Mouse (Mus musculus): ENCODE measurements at regions not wholly inside any gene's neighbourhood (a gene's known extent, or its start where the extent isn't known, plus 50 kb on each side); places are given as distances from the start of the nearest gene placed in this dataset.

GRCm38 (mm10) chr10:125607787-125608617, 218.7 kb upstream of the Slc16a7 start:
- TF ChIP-seq POLR2A (IDR thresholded peaks at IDR 0.05; ENCODE audit: control insufficient read depth, low read depth, low read length) (no peak), CTCF (IDR thresholded peaks at IDR 0.05; ENCODE audit: control insufficient read depth, insufficient read depth, insufficient replicate concordance, low read depth, low read length) (no peak)

Measured in testis, adult 2 months (tissue).